Mouse (Mus musculus) bone marrow macrophage, adult 2 months (primary cell): ENCODE measurements around the gene Tnfaip6.

Experiments used
- CTCF ChIP-seq: IDR thresholded peaks from 2 replicates; pipeline ENCODE4 v1.5.1; 2012; ENCODE audit warnings: low read depth, mild to moderate bottlenecking, low read length, moderate library complexity
- POLR2A ChIP-seq: IDR thresholded peaks from 2 replicates; pipeline ENCODE4 v1.6.1; 2012; ENCODE audit warnings: mild to moderate bottlenecking, low read depth, low read length, borderline replicate concordance

DNA sequence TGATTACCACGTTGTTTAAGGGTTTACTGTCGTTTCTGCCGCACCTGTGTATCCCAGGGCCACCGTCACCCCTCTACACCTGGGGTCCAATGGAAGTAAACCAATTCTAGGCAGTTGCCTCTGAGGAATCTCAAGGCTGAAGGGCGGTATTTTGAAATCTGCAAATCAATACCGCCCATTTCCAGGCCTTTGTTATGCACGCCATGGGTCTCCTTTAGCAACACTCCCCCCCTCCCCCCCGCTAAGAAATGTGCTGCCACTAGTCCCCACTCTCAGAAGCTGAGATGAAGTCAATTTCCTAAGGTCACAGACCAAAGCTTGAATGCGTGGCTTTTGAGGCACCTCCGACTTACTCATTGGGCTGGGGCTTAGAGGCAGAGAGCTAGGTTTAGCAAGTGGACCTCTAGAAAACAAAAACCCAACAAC is 34.3 kb downstream of the Tnfaip6 start:
- no peak for TF ChIP-seq POLR2A
- TF ChIP-seq CTCF = no peak
